Mouse (Mus musculus) skeletal muscle tissue, adult 2 months (tissue): ENCODE measurements at regions not wholly inside any gene's neighbourhood (a gene's known extent, or its start where the extent isn't known, plus 50 kb on each side); places are given as distances from the start of the nearest gene placed in this dataset.

Experiments
- DNase-seq: peaks from one replicate; pipeline ENCODE4 v3.0.0-alpha.2; 2012; ENCODE audit warnings: low read depth, low spot score

GRCm38 (mm10) chr4:26273754-26274153, 72.9 kb downstream of the Manea start:
- no peak for DNase-seq

GRCm38 (mm10) chr4:26259230-26260029, 87.3 kb downstream of the Manea start:
- no peak for DNase-seq

- DNase-seq: no peak
These were observed 90.8 kb downstream of the Manea start for GRCm38 (mm10) chr4:26255889-26256288.

GRCm38 (mm10) chr4:26247925-26248856, 98.5 kb downstream of the Manea start:
- peak; percentile 9 for DNase-seq

- no peak for DNase-seq
These were observed 123.4 kb downstream of the Manea start for GRCm38 (mm10) chr4:26223267-26223666.
